Comparison of ENCODE assay signal across 8 mouse cellular contexts in genomic region chr1:78419593-78419992, GRCm38 (mm10).
A peak's percentile ranks its signal among the peaks of the same experiment; 100 is the strongest.
DNase-seq lines count a peak whose midpoint lies in the region; ATAC-seq and TF ChIP-seq lines count a peak whose summit lies in the region.

No protein-coding gene starts in this region.

- peak; percentile 38 for DNase-seq in R1 (ENCODE audit: low read depth, low spot score)
- DNase-seq in cerebellum, adult 2 months = peak; percentile 74 to 86
- DNase-seq in forelimb bud, embryonic 11.5 days (ENCODE audit: low read depth, low spot score) = peak; percentile 68
- DNase-seq in hindbrain, postnatal 0 days (ENCODE audit: low spot score) = peak; percentile 87
- DNase-seq in layer of hippocampus, postnatal 36 days = peak; percentile 52 to 63
- DNase-seq in lung, postnatal 4 days = peak; percentile 66 to 83
- peak; percentile 61 to 81 for DNase-seq in right cerebral cortex, postnatal 10 days (ENCODE audit: low spot score in 2 of 2)

- H3K27me3 ChIP-seq in cerebellum, adult 2 months (ENCODE audit: control insufficient read depth, insufficient read depth, low read length) = no peaks in the 10 kb centered on the region
- H3K27me3 ChIP-seq in hindbrain, postnatal 0 days (ENCODE audit: insufficient read depth, low read length) = no peaks in the 10 kb centered on the region

- no peak overlapping the region for H3K4me3 ChIP-seq in cerebellum, adult 2 months (replicated peaks; ENCODE audit: insufficient read depth, low read depth, low read length)
- no peak overlapping the region for H3K4me3 ChIP-seq in hindbrain, postnatal 0 days (ENCODE audit: low read length)

- no peak for TF ChIP-seq POLR2A in cerebellum, adult 2 months (IDR thresholded peaks at IDR 0.05; ENCODE audit: borderline replicate concordance, insufficient read depth, low read length)

- TF ChIP-seq CTCF in cerebellum, adult 2 months (IDR thresholded peaks at IDR 0.05; ENCODE audit: borderline replicate concordance, insufficient read depth, low read depth, low read length) = peak; percentile 77
- peak; percentile 84 for TF ChIP-seq CTCF in hindbrain, postnatal 0 days (IDR thresholded peaks at IDR 0.05; ENCODE audit: low read depth)

- no peaks in the 10 kb centered on the region for H3K4me1 ChIP-seq in cerebellum, adult 2 months (ENCODE audit: control insufficient read depth, insufficient read depth, low read length)
- H3K4me1 ChIP-seq in hindbrain, postnatal 0 days (ENCODE audit: insufficient read depth, low read length) = no peaks in the 10 kb centered on the region

- WGBS in cerebellum, adult 2 months = 44% methylated on average over 4 of the region's 4 CpGs
- WGBS in hindbrain, postnatal 0 days = 41% methylated on average over 4 of the region's 4 CpGs

- no peak overlapping the region for H3K27ac ChIP-seq in cerebellum, adult 2 months (ENCODE audit: insufficient read depth, low read length)
- no peak overlapping the region for H3K27ac ChIP-seq in hindbrain, postnatal 0 days

- ATAC-seq in hindbrain, postnatal 0 days = peak; percentile 87
- ATAC-seq in activated CD4-positive, CD25-positive, alpha-beta regulatory T cell, adult 4 months = no peak

- H3K9me3 ChIP-seq in hindbrain, postnatal 0 days (ENCODE audit: low read length) = no peaks in the 10 kb centered on the region

- H3K4me2 ChIP-seq in hindbrain, postnatal 0 days (ENCODE audit: low read depth, low read length) = no peak overlapping the region

- no peaks in the 10 kb centered on the region for H3K36me3 ChIP-seq in hindbrain, postnatal 0 days (ENCODE audit: insufficient read depth, low read length)

- H3K9ac ChIP-seq in hindbrain, postnatal 0 days (replicated peaks; ENCODE audit: low read length) = no peak overlapping the region
